Mouse (Mus musculus) lung, adult 10 weeks (tissue): ENCODE results near the gene Gabarapl1. TPM values are rescaled to one million over a fixed set of nuclear protein-coding genes. Genes with fewer than 3 reads are reported as not detected.

Experiments
- polyA plus RNA-seq: library from polyadenylated mRNA; stranded (reverse); fragments of 350-450 nt; fragmentation: Illumina TruSeq; extraction: RNeasy Lipid Tissue Mini Kit (QIAGEN cat#74804); gene quantifications from one replicate; pipeline ENCODE4 v1.2.3, GENCODE M21; 2014; ENCODE audit warnings: low read depth, low replicate concordance; ENCODE audit not compliant: insufficient read depth

Gene Gabarapl1
- polyA plus RNA-seq, result 130 TPM

GRCm38 (mm10) chr6:129532942-129533860 lies at the start of gene Gabarapl1:
Gabarapl1 (plus strand) TSS chr6:129533160.

GRCm38 (mm10) chr6:129507024-129507423 lies 25.9 kb upstream of the Gabarapl1 start, which contains the start of gene Olr1:
Olr1 (minus strand) TSS chr6:129507165.

GRCm38 (mm10) chr6:129512367-129512766 lies 20.6 kb upstream of the Gabarapl1 start, which contains the start of gene Tmem52b:
Tmem52b (plus strand) TSS chr6:129512555.

GRCm38 (mm10) chr6:129577605-129578004 lies 44.6 kb downstream of the Gabarapl1 start, which contains the start of gene Klre1:
Klre1 (plus strand) TSS chr6:129577905.

GRCm38 (mm10) chr6:129591508-129591907 lies 58.5 kb downstream of the Gabarapl1 start, which contains the start of gene Klrd1:
Klrd1 (plus strand) TSS chr6:129591782.

Other genes starting within 250 kb of the Gabarapl1 start
- gene 4922502D21Rik, start 201.4 kb upstream of the Gabarapl1 start, polyA plus RNA-seq, result not detected
- gene Clec12a, start 190.5 kb upstream of the Gabarapl1 start, polyA plus RNA-seq, result 9.2 TPM
- 6.7 TPM for gene Clec12b, start 147.3 kb upstream of the Gabarapl1 start, polyA plus RNA-seq
- gene Clec1b, start 135.9 kb upstream of the Gabarapl1 start, polyA plus RNA-seq, result 6.6 TPM
- gene Clec9a, start 124.3 kb upstream of the Gabarapl1 start, polyA plus RNA-seq, result 2.5 TPM
- 38.0 TPM for gene Clec1a, start 81.2 kb upstream of the Gabarapl1 start, polyA plus RNA-seq
- gene Olr1, start 26.0 kb upstream of the Gabarapl1 start, polyA plus RNA-seq, result 2.9 TPM
- gene Tmem52b, start 20.6 kb upstream of the Gabarapl1 start, polyA plus RNA-seq, result 0.35 TPM
- 4.0 TPM for gene Klre1, start 44.7 kb downstream of the Gabarapl1 start, polyA plus RNA-seq
- gene Klrd1, start 58.6 kb downstream of the Gabarapl1 start, polyA plus RNA-seq, result 13.5 TPM
- gene Klrk1, start 90.7 kb downstream of the Gabarapl1 start, polyA plus RNA-seq, result 6.5 TPM
- gene Klrc3, start 110.2 kb downstream of the Gabarapl1 start, polyA plus RNA-seq, result not detected
- 1.7 TPM for gene Klrc2, start 127.5 kb downstream of the Gabarapl1 start, polyA plus RNA-seq
- gene Klrc1, start 145.8 kb downstream of the Gabarapl1 start, polyA plus RNA-seq, result 2.1 TPM
- 0.62 TPM for gene Klri1, start 184.0 kb downstream of the Gabarapl1 start, polyA plus RNA-seq
- 1.3 TPM for gene Klri2, start 207.3 kb downstream of the Gabarapl1 start, polyA plus RNA-seq